Mouse (Mus musculus) hindlimb bud, embryonic 11.5 days (tissue): ENCODE measurements at regions not wholly inside any gene's neighbourhood (a gene's known extent, or its start where the extent isn't known, plus 50 kb on each side); places are given as distances from the start of the nearest gene placed in this dataset.

Experiments
- DNase-seq: peaks from one replicate; pipeline ENCODE4 v3.0.0-alpha.2; 2012; ENCODE audit warnings: low read depth, low spot score; ENCODE audit errors: extremely low spot score

- DNase-seq = no peak
These were observed 195.4 kb downstream of the Usp46 start for GRCm38 (mm10) chr5:73872641-73873421.

- DNase-seq = no peak
These were observed 193.5 kb downstream of the Usp46 start for GRCm38 (mm10) chr5:73874770-73875169.

GRCm38 (mm10) chr5:73875847-73876246, 192.4 kb downstream of the Usp46 start:
- DNase-seq = no peak

GRCm38 (mm10) chr5:73880936-73881335, 187.3 kb downstream of the Usp46 start:
- DNase-seq = no peak

GRCm38 (mm10) chr5:73881941-73882340, 186.3 kb downstream of the Usp46 start:
- no peak for DNase-seq

- no peak for DNase-seq
These were observed 183.2 kb downstream of the Usp46 start for GRCm38 (mm10) chr5:73884998-73885397.

GRCm38 (mm10) chr5:73885691-73886090, 182.5 kb downstream of the Usp46 start:
- DNase-seq = no peak

GRCm38 (mm10) chr5:73887306-73887958, 180.8 kb downstream of the Usp46 start:
- no peak for DNase-seq

- DNase-seq = no peak
These were observed 179.8 kb downstream of the Usp46 start for GRCm38 (mm10) chr5:73888391-73888790.

- no peak for DNase-seq
These were observed 178.9 kb downstream of the Usp46 start for GRCm38 (mm10) chr5:73889342-73889741.

GRCm38 (mm10) chr5:73890942-73891341, 177.3 kb downstream of the Usp46 start:
- DNase-seq = no peak

- DNase-seq = no peak
These were observed 176.6 kb downstream of the Usp46 start for GRCm38 (mm10) chr5:73891606-73892005.

GRCm38 (mm10) chr5:73892440-73893225, 175.6 kb downstream of the Usp46 start:
- no peak for DNase-seq

GRCm38 (mm10) chr5:73895186-73895585, 173.0 kb downstream of the Usp46 start:
- no peak for DNase-seq

- no peak for DNase-seq
These were observed 171.4 kb downstream of the Usp46 start for GRCm38 (mm10) chr5:73896785-73897184.

- no peak for DNase-seq
These were observed 166.6 kb downstream of the Usp46 start for GRCm38 (mm10) chr5:73901651-73902050.

- no peak for DNase-seq
These were observed 165.6 kb downstream of the Usp46 start for GRCm38 (mm10) chr5:73902470-73903218.

GRCm38 (mm10) chr5:73903219-73903570, 165.0 kb downstream of the Usp46 start:
- no peak for DNase-seq

- DNase-seq = no peak
These were observed 164.0 kb downstream of the Usp46 start for GRCm38 (mm10) chr5:73904146-73904811.

GRCm38 (mm10) chr5:73912149-73912548, 156.1 kb downstream of the Usp46 start:
- no peak for DNase-seq

GRCm38 (mm10) chr5:73913116-73913515, 155.1 kb downstream of the Usp46 start:
- no peak for DNase-seq
